Mouse (Mus musculus) lung, postnatal 0 days (tissue): ENCODE measurements around the gene Usp39.

Experiments
- CTCF ChIP-seq: IDR thresholded peaks from 2 replicates; pipeline ENCODE4 v1.5.1; 2016; ENCODE audit warnings: antibody characterized with exemption, mild to moderate bottlenecking
- EP300 ChIP-seq: IDR thresholded peaks from 2 replicates; pipeline ENCODE4 v1.6.1; 2016; ENCODE audit warnings: antibody characterized with exemption, mild to moderate bottlenecking, control low read depth

GRCm38 (mm10) chr6:72388266-72388665, 43.3 kb upstream of the Usp39 start:
- TF ChIP-seq CTCF (no peak), EP300 (no peak)
